Mouse (Mus musculus): Measurements from ENCODE around the gene Mark2.

Gene Mark2

GRCm38 (mm10) chr19:7291958-7292709 lies 49.5 kb downstream of the Mark2 start:
- no peak for DNase-seq

GRCm38 (mm10) chr19:7289767-7290166 lies 51.9 kb downstream of the Mark2 start:
- no peak for DNase-seq

DNA sequence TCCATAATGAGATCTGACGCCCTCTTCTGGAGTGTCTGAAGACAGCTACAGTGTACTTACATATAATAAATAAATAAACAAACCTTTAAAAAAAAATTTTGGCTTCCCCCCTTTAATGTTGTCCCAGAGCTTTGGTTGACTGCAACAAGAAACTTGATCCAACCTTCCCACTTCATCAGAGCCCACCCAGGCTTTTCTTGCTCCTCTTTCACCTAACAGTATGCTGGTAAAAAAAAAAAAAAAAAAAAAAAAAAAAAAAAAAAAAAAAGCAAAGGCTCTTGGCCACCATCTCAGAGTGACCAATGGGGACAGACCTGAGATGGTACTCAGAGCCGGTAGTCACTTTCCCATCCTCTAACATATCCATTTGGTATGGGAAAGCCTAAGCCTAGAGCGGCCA lies 53.4 kb downstream of the Mark2 start:
- DNase-seq, result no peak

GRCm38 (mm10) chr19:7286563-7287315 lies 54.9 kb downstream of the Mark2 start:
- DNase-seq, result no peak

GRCm38 (mm10) chr19:7280557-7281330 lies 60.9 kb downstream of the Mark2 start:
- peak; percentile 57 for DNase-seq

- DNase-seq, result peak; percentile 47
Measured at GRCm38 (mm10) chr19:7279114-7279513, 62.5 kb downstream of the Mark2 start.

DNA sequence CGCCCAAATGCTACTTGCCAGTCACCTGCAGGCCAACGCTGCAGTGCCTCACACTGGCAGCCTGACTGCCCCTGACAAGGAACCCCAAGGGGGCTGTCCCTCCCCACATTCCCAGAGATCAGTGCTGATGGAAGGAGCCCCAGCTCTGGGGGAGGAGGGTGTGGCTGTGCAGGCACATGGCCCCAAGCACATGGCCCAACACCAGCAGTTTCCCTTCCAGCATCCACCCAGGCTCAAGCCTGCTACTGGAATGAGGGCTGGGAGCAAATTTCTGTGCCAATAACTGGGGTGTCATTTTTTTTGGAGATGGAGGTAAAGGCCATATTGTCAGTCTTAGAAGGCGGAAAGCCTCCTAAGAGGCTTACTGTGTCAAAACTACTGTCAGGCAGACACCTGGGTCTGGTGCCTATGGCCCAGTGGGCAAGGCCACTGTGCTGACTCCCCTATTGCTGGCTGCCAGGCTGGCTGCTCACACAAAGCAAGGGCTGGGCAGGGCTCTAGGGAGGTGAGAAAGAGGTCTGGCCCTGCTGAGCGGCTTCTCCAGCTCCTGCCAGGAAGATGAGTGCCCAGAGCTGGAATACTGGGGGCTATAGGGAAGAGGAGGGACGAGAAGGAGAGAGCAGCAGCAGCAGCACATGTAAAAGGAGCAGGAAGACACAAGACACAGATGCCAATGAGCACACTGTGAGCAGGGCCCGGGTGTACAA lies 63.3 kb downstream of the Mark2 start:
- DNase-seq, result no peak

DNA sequence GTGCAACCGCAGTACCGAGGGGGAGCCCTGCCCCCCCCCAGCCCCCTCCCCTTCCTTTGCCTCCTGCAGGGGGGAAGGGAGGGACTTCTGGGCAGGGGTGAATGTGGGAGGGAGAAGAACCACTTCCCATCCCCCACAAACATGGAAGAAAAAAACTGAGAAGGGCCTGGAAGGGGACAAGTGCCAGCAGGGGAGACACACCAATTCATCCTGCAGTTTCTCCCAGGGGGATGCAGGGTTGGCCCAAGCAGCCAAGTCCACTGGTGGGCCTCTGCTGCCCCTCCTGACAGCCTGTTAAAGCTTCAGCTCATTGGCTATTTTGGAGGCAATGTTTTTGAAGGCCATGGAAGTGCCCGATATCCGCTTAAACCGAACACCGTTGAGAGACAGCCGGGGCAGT lies 64.9 kb downstream of the Mark2 start:
- no peak for DNase-seq

- DNase-seq, result no peak
Measured at GRCm38 (mm10) chr19:7276053-7276659, 65.5 kb downstream of the Mark2 start.

DNA sequence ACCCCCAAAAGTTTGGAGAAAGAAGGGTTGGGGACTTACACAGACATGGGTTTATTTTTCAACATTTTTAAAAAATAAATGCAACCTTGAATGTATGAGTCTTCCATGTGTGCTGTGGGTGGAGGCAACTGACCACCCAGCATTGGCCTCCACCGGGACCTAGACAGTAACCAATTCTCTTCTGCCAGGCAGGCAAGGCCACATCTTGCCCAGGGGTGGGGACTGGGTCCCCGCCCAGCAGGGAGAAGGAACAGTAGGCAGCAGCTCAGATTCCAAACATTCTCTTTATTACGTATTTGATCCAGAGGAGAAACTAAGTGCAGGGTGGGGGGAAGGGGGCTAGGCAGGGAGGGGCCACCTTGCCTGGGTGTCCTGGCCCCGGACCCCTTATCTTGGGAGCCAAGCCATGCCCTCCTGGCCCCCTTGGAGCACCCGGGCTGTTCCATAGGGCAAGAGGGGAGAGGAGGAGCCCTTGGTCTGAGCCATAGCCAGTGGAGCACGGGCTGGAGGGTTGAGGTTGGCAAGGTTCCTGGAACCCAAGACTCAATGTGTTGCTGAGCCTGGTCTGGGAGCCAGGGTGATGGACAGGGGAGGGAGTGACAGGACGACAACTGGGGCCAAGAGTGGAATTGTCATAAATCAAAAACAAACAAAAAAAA lies 66.4 kb downstream of the Mark2 start:
- no peak for DNase-seq

GRCm38 (mm10) chr19:7274326-7274990 lies 67.2 kb downstream of the Mark2 start:
- DNase-seq, result peak; percentile 34

DNA sequence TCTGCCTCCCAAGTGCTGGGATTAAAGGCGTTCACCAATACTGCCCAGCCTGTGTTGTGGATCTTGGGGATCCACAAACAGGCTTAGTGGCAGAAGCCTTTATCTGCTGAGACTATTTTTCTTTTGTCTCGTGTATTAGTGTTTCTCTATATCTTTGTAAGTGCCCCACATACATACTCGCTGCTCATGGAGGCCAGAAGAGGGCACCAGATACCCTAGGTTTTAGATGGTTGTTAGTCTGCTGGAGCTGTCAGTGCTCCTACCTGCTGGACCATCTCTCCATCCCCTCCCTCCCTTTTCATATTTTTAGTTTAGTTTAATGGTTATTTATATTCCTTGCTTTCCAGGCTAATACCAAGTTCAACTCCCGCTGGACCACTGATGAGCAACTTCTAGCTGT lies 68.2 kb downstream of the Mark2 start:
- DNase-seq, result no peak

DNA sequence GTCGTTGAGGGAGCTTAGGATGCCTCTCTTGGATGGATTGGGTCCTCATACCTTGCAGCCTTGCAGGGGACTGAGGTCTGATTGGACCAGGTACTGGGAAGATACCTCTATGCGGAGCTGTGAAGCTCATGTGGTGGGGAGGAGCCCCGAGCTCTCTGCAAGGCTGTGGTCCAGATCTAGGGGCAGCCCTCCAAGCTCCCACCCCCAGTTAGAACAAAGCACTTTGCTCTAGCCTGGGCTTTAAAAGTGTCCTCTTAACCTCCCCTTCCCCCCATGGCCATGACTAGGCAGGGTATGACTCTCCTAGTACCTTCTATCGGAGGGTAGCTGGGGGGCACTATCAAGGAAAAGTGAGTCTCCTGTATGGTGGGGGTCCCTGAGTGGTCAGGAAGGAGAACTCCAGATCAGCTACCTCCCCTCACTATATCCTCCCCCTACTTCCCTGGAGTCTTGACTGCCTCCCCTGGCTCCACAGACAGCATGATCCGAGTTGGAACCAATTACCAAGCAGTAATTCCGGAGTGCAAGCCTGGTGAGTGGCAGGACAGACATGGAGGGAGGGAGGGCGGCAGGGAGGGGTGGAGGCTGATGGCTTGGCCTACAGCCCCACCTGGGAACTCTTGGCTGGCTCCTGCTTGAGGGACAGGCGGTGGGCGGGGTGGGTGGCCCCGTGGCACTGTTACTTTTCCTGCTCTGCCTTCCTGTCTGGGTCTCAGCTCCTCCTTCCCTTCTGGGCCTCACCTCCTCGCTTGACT lies 72.2 kb downstream of the Mark2 start:
- no peak for DNase-seq

- peak; percentile 77 for DNase-seq
Measured at GRCm38 (mm10) chr19:7268722-7269090, 73.0 kb downstream of the Mark2 start.

- peak; percentile 81 for DNase-seq
Measured at GRCm38 (mm10) chr19:7267781-7268721, 73.6 kb downstream of the Mark2 start.

- DNase-seq, result peak; percentile 62
Measured at GRCm38 (mm10) chr19:7267091-7267741, 74.4 kb downstream of the Mark2 start, which contains the start of gene Rcor2. Rcor2 (plus strand) TSS chr19:7267325.

GRCm38 (mm10) chr19:7266421-7266831 lies 75.2 kb downstream of the Mark2 start:
- no peak for DNase-seq

DNA sequence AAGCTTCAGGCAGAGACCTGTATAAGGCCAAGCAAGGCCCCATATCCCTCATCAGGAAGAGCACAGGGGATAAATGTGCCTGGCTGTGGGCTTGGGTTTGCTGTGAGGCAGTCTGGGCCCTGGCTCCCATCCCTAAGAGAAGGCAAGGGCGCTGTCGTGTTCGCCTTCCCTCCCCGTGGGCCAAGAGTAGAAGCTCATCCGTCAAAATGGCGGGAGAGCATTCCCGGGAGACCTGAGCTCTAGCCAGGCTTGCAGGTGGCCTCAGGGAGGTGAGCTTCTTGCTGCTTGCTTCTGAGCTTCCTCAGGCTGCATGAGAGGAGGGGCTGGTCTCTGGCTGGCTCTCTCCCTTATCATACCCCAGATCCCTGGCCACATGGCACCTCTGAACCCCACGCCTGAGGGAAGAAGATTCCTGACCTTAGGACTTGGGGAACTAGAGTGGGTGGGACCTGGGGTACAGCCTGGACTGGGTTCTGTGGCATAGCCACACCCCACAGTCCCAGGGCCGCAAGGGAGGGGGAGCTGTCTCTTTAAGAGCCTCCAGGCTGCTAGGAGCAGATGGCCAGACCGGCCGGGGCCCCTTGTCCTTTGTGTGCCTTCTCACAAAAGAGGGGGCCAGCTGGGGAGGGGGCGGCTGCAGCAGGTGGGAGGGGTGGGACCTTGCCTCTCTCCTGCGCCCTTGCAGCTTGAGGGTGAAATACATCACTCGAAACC lies 76.0 kb downstream of the Mark2 start:
- DNase-seq, result no peak

All from right cerebral cortex, postnatal 14 days (tissue).